Mouse (Mus musculus) E14TG2a.4 (cell line): ENCODE results near the gene Srek1ip1.

Experiments used
- H3K27me3 ChIP-seq: 2 replicates; pipeline ENCODE4 v1.6.1; 2014; ENCODE audit warnings: low read length, control low read depth; ENCODE audit not compliant: insufficient read depth
- H3K36me3 ChIP-seq: 2 replicates; pipeline ENCODE4 v1.6.1; 2014; ENCODE audit warnings: low read length, control low read depth; ENCODE audit not compliant: insufficient read depth
- H3K4me1 ChIP-seq: replicated peaks from 2 replicates; pipeline ENCODE4 v1.6.1; 2014; ENCODE audit warnings: low read depth, low read length, control low read depth
- H3K4me3 ChIP-seq: replicated peaks from 2 replicates; pipeline ENCODE4 v1.5.1; 2014; ENCODE audit warnings: mild to moderate bottlenecking, low read length
- H3K9me3 ChIP-seq: 2 replicates; pipeline ENCODE4 v1.6.1; 2014; ENCODE audit warnings: low read length, control low read depth
- CTCF ChIP-seq: conservative IDR thresholded peaks from 2 replicates; pipeline ENCODE4 v1.5.1; 2014; ENCODE audit warnings: low read length
- NANOG ChIP-seq: IDR thresholded peaks from 2 replicates; pipeline ENCODE4 v1.6.1; 2014; ENCODE audit warnings: borderline replicate concordance, low read length, mixed read lengths
- POU5F1 ChIP-seq: IDR thresholded peaks from 2 replicates; pipeline ENCODE4 v1.6.1; 2014; ENCODE audit warnings: low read length, borderline replicate concordance

The Srek1ip1 gene

DNA sequence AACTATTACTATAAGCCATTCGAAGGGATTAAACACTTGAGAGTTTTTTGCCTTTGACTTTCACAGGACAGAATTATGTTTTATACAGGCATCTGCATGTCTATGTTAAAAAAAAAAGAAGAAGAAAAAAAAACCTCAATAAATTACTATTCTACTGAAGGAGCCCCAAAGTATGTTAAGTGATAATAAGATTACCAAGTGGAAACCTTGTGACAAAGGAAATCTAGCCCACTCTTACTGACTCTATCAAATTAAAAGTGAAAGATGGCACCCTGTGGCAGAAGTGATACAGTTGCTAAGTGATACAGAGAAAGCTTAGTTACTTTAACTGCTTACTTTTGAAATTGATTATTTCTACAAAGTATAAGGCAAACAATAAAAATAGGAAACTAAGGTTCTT is 29.6 kb downstream of the Srek1ip1 start:
- Histone ChIP-seq H3K4me1 (peaks cover 22% of the 10 kb centered on the region), H3K36me3 (peaks cover 28% of the 10 kb centered on the region), H3K4me3 (no peak overlapping the region), H3K9me3 (peaks cover 1% of the 10 kb centered on the region), H3K27me3 (no peaks in the 10 kb centered on the region)
- TF ChIP-seq CTCF (no peak), NANOG (no peak), POU5F1 (no peak)

DNA sequence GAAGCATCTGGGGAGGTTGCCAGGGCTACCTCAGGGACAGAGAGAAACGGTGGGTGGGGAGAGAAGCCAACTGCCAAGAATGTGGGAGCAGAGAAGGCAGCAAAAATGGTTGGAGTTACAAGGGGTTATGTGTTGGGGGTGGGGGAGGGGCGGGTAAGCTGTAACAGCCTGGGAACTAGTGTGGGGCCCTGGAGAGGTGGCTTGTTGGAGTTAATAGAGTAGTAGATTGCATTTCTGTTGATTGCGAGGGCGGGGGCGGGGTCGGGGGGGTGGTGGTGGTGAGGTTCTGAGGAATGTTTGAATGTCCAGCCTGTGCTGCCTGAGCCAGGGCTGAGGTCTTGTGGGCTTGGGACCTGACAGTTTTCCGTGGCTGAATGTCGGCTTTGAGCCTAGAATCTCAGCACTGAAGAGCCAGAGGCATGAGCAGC is 30.1 kb downstream of the Srek1ip1 start:
- Histone ChIP-seq H3K4me3 (no peak overlapping the region), H3K36me3 (peaks cover 32% of the 10 kb centered on the region), H3K4me1 (peaks cover 22% of the 10 kb centered on the region), H3K9me3 (peaks cover 5% of the 10 kb centered on the region), H3K27me3 (no peaks in the 10 kb centered on the region)
- TF ChIP-seq NANOG (no peak), CTCF (no peak)

GRCm38 (mm10) chr13:104825470-104825869 is 33.2 kb downstream of the Srek1ip1 start:
- TF ChIP-seq POU5F1 (no peak), CTCF (no peak), NANOG (no peak)
- H3K9me3 ChIP-seq = peaks cover 28% of the 10 kb centered on the region
- H3K4me3 ChIP-seq = no peak overlapping the region
- H3K36me3 ChIP-seq = peaks cover 45% of the 10 kb centered on the region
- no peaks in the 10 kb centered on the region for H3K27me3 ChIP-seq
- peaks cover 13% of the 10 kb centered on the region for H3K4me1 ChIP-seq

- no peak for TF ChIP-seq NANOG
- TF ChIP-seq CTCF = no peak
- no peak for TF ChIP-seq POU5F1
- H3K36me3 ChIP-seq = peaks cover 51% of the 10 kb centered on the region
- peaks cover 18% of the 10 kb centered on the region for H3K9me3 ChIP-seq
- no peak overlapping the region for H3K4me3 ChIP-seq
- no peaks in the 10 kb centered on the region for H3K4me1 ChIP-seq
- no peaks in the 10 kb centered on the region for H3K27me3 ChIP-seq
Observed at GRCm38 (mm10) chr13:104832811-104833210, 40.5 kb downstream of the Srek1ip1 start.

GRCm38 (mm10) chr13:104837628-104838027 is 45.3 kb downstream of the Srek1ip1 start:
- Histone ChIP-seq H3K4me3 (no peak overlapping the region), H3K9me3 (no peaks in the 10 kb centered on the region), H3K36me3 (peaks cover 34% of the 10 kb centered on the region), H3K4me1 (peaks cover 6% of the 10 kb centered on the region), H3K27me3 (no peaks in the 10 kb centered on the region)
- TF ChIP-seq POU5F1 (no peak), NANOG (no peak), CTCF (no peak)

- Histone ChIP-seq H3K4me3 (no peak overlapping the region), H3K27me3 (no peaks in the 10 kb centered on the region), H3K36me3 (peaks cover 12% of the 10 kb centered on the region), H3K9me3 (no peaks in the 10 kb centered on the region), H3K4me1 (peaks cover 6% of the 10 kb centered on the region)
- TF ChIP-seq CTCF = no peak
- TF ChIP-seq NANOG = no peak
- no peak for TF ChIP-seq POU5F1
Observed at GRCm38 (mm10) chr13:104841937-104842336, 49.7 kb downstream of the Srek1ip1 start.

GRCm38 (mm10) chr13:104843295-104844089 is 51.2 kb downstream of the Srek1ip1 start:
- Histone ChIP-seq H3K27me3 (no peaks in the 10 kb centered on the region), H3K4me1 (peaks cover 6% of the 10 kb centered on the region), H3K36me3 (peaks cover 4% of the 10 kb centered on the region; the same call in 1 of the 2 replicates), H3K9me3 (no peaks in the 10 kb centered on the region), H3K4me3 (no peak overlapping the region)
- no peak for TF ChIP-seq NANOG
- no peak for TF ChIP-seq POU5F1

- Histone ChIP-seq H3K9me3 (no peaks in the 10 kb centered on the region), H3K36me3 (no peaks in the 10 kb centered on the region), H3K27me3 (no peaks in the 10 kb centered on the region), H3K4me3 (no peak overlapping the region), H3K4me1 (no peaks in the 10 kb centered on the region)
- TF ChIP-seq NANOG = no peak
- no peak for TF ChIP-seq POU5F1
- TF ChIP-seq CTCF = no peak
Observed at GRCm38 (mm10) chr13:104853645-104854044, 61.4 kb downstream of the Srek1ip1 start.
